Comparison of ENCODE assay signal across 11 mouse cellular contexts in the genomic region with DNA sequence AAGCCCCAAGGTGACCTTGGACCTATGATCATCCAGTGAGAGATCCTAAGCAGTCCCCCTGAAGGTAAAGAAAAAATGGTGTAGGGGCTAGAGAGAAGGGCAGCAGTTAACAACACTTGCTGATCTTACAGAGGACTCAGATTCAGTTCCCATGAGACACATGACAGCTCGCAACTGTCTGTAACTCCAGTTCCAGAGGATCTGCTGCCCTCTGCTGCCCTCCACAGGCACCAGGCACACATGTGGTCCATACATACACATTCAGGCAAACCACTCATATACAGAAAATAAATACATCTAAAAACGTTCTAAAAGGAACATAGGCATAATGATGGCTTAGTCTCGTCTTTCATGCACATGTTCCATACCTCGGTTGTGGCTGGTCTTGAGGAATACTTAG.
DNase-seq lines count a peak whose midpoint lies in the region; ATAC-seq and TF ChIP-seq lines count a peak whose summit lies in the region.
"Had no signal": no experiment of that assay in that cellular context is flagged by ENCODE, and none has a peak within 500 bp of the region (broad histone marks: within the 10 kb centered on the region; RNA-seq: fewer than 3 reads in every experiment).

No protein-coding gene starts in this region.

- H3K4me3 ChIP-seq in kidney, postnatal 0 days (replicated peaks; ENCODE audit: low read depth, low read length) = no peak overlapping the region
- H3K4me3 ChIP-seq in kidney, embryonic 14.5 days (ENCODE audit: low read length) = no peak overlapping the region
- H3K4me3 ChIP-seq in heart, embryonic 11.5 days (ENCODE audit: low read depth, low read length) = no peak overlapping the region
- H3K4me3 ChIP-seq: hindbrain, embryonic 15.5 days had no signal

- no peaks in the 10 kb centered on the region for H3K4me1 ChIP-seq in kidney, postnatal 0 days (replicated peaks; ENCODE audit: insufficient read depth, low read length)
- H3K4me1 ChIP-seq in kidney, embryonic 14.5 days (ENCODE audit: control insufficient read depth, insufficient read depth, low read length) = no peaks in the 10 kb centered on the region
- no peaks in the 10 kb centered on the region for H3K4me1 ChIP-seq in heart, embryonic 11.5 days (ENCODE audit: control insufficient read depth, insufficient read depth, low read length)
- H3K4me1 ChIP-seq: hindbrain, embryonic 15.5 days had no signal

- no peak overlapping the region for H3K27ac ChIP-seq in kidney, postnatal 0 days
- H3K27ac ChIP-seq in kidney, embryonic 14.5 days (ENCODE audit: low read depth, low read length) = no peak overlapping the region
- no peak overlapping the region for H3K27ac ChIP-seq in heart, embryonic 11.5 days (ENCODE audit: low read depth, low read length)
- H3K27ac ChIP-seq: hindbrain, embryonic 15.5 days had no signal

- no peaks in the 10 kb centered on the region for H3K9me3 ChIP-seq in kidney, postnatal 0 days (replicated peaks; ENCODE audit: low read length)
- H3K9me3 ChIP-seq in kidney, embryonic 14.5 days (ENCODE audit: control insufficient read depth, low read length) = no peaks in the 10 kb centered on the region
- no peaks in the 10 kb centered on the region for H3K9me3 ChIP-seq in heart, embryonic 11.5 days (replicated peaks; ENCODE audit: control insufficient read depth, low read length)
- H3K9me3 ChIP-seq: hindbrain, embryonic 15.5 days had no signal

- no peaks in the 10 kb centered on the region for H3K27me3 ChIP-seq in kidney, postnatal 0 days (ENCODE audit: insufficient read depth, low read length)
- H3K27me3 ChIP-seq in kidney, embryonic 14.5 days (ENCODE audit: control insufficient read depth, insufficient read depth, low read length) = no peaks in the 10 kb centered on the region
- H3K27me3 ChIP-seq in heart, embryonic 11.5 days (ENCODE audit: control insufficient read depth, insufficient read depth, low read length) = no peaks in the 10 kb centered on the region
- H3K27me3 ChIP-seq: hindbrain, embryonic 15.5 days had no signal

- H3K36me3 ChIP-seq in kidney, postnatal 0 days (ENCODE audit: insufficient read depth, low read length) = no peaks in the 10 kb centered on the region
- H3K36me3 ChIP-seq in kidney, embryonic 14.5 days (ENCODE audit: control insufficient read depth, insufficient read depth, low read length) = no peaks in the 10 kb centered on the region
- no peaks in the 10 kb centered on the region for H3K36me3 ChIP-seq in heart, embryonic 11.5 days (ENCODE audit: control insufficient read depth, insufficient read depth, low read length)
- H3K36me3 ChIP-seq: hindbrain, embryonic 15.5 days had no signal

- DNase-seq in kidney, postnatal 0 days (ENCODE audit: low spot score) = no peak
- DNase-seq in thymus, postnatal 0 days (ENCODE audit: low spot score) = peak; percentile 9
- no peak for DNase-seq in thymus, adult 18-20 months
- DNase-seq in frontal cortex, adult 2 months (ENCODE audit: extremely low spot score in 1 of 2, low spot score in 1 of 2) = no peak
- DNase-seq: cerebellum, adult 18-20 months; layer of hippocampus, postnatal 36 days had no signal

- no peak overlapping the region for H3K4me2 ChIP-seq in kidney, postnatal 0 days (ENCODE audit: low read length)
- no peak overlapping the region for H3K4me2 ChIP-seq in kidney, embryonic 14.5 days (replicated peaks; ENCODE audit: low read depth, low read length)
- no peak overlapping the region for H3K4me2 ChIP-seq in heart, embryonic 11.5 days
- H3K4me2 ChIP-seq: hindbrain, embryonic 15.5 days had no signal

- peak; percentile 51 for TF ChIP-seq CTCF in kidney, postnatal 0 days (IDR thresholded peaks at IDR 0.05; ENCODE audit: low read depth)

- WGBS in kidney, postnatal 0 days = 68% methylated on average over 4 of the region's 4 CpGs
- WGBS in kidney, embryonic 14.5 days = 69% methylated on average over 4 of the region's 4 CpGs
- 65% methylated on average over 4 of the region's 4 CpGs for WGBS in heart, embryonic 11.5 days (ENCODE audit: insufficient replicate concordance)

- no peak overlapping the region for H3K9ac ChIP-seq in kidney, postnatal 0 days (ENCODE audit: low read depth, low read length)
- no peak overlapping the region for H3K9ac ChIP-seq in kidney, embryonic 14.5 days (ENCODE audit: low read depth, low read length)
- no peak overlapping the region for H3K9ac ChIP-seq in heart, embryonic 11.5 days (ENCODE audit: low read depth, low read length)
- H3K9ac ChIP-seq: hindbrain, embryonic 15.5 days had no signal

- no peak for ATAC-seq in kidney, postnatal 0 days (replicated peaks; ENCODE audit: low FRiP score, low read depth)
- ATAC-seq in kidney, embryonic 14.5 days (ENCODE audit: low FRiP score, low TSS enrichment) = no peak
- ATAC-seq in common myeloid progenitor, adult 5-6 weeks (replicated peaks; ENCODE audit: low read depth, poor library complexity, severe bottlenecking) = 0 out of 2 replicates have a peak, but pooled peaks have one; percentile 39
- no peak for ATAC-seq in erythroid progenitor cell, adult 5-6 weeks (replicated peaks; ENCODE audit: low FRiP score, poor library complexity, severe bottlenecking)
- no peak for ATAC-seq in heart, embryonic 11.5 days (replicated peaks; ENCODE audit: insufficient number of reproducible peaks, low FRiP score, low TSS enrichment)
